29 mouse cellular contexts compared by ENCODE assay signal in the genomic region with DNA sequence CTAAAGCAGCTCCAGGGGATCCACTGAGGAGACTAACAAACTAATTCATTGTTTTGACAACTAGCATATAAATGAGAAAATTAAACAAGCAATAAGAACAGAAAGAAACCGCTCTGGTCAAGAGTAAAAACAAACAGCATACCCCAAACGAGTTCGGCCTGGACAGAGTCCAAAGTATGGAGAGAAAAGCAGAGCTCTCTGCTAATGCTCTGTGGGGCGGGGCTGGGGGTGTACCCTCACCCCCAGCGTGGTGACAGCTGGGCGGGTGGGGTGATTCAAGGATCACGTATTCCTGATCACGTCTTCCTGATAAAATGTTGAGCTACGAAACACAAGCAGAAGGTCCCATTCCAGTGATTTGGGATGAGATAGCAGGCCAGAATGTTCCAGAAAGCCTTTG. TPM values are rescaled to one million over a fixed set of nuclear protein-coding genes. Genes with fewer than 3 reads are reported as not detected.
DNase-seq lines count a peak whose midpoint lies in the region; ATAC-seq and TF ChIP-seq lines count a peak whose summit lies in the region.
"Had no signal": no experiment of that assay in that cellular context is flagged by ENCODE, and none has a peak within 500 bp of the region (broad histone marks: within the 10 kb centered on the region; RNA-seq: fewer than 3 reads in every experiment).

No protein-coding gene starts in this region.

- peak; percentile 69; the same call in 1 of the 2 replicates for ATAC-seq in intestine, embryonic 15.5 days
- ATAC-seq in intestine, postnatal 0 days = no peak
- peak; percentile 83; the same call in 1 of the 2 replicates for ATAC-seq in lung, embryonic 14.5 days (ENCODE audit: insufficient read depth)
- no peak for ATAC-seq in lung, postnatal 0 days
- peak; percentile 78; the same call in 1 of the 2 replicates for ATAC-seq in intestine, embryonic 16.5 days
- ATAC-seq: forebrain, embryonic 13.5 days; forebrain, embryonic 16.5 days; Patski had no signal

- H3K9ac ChIP-seq in intestine, embryonic 15.5 days = no peak overlapping the region
- H3K9ac ChIP-seq in intestine, postnatal 0 days (ENCODE audit: low read depth, low read length) = no peak overlapping the region
- no peak overlapping the region for H3K9ac ChIP-seq in lung, embryonic 14.5 days
- H3K9ac ChIP-seq in lung, postnatal 0 days (replicated peaks; ENCODE audit: low read depth) = no peak overlapping the region
- H3K9ac ChIP-seq in intestine, embryonic 16.5 days (ENCODE audit: low read depth, low read length) = no peak overlapping the region
- H3K9ac ChIP-seq: embryonic facial prominence, embryonic 13.5 days; forebrain, embryonic 13.5 days; heart, embryonic 13.5 days; hindbrain, embryonic 14.5 days had no signal

- no peak overlapping the region for H3K4me3 ChIP-seq in intestine, embryonic 15.5 days (replicated peaks)
- no peak overlapping the region for H3K4me3 ChIP-seq in intestine, postnatal 0 days (ENCODE audit: low read depth, low read length)
- no peak overlapping the region for H3K4me3 ChIP-seq in lung, embryonic 14.5 days (ENCODE audit: low read depth, low read length)
- no peak overlapping the region for H3K4me3 ChIP-seq in lung, postnatal 0 days (ENCODE audit: low read depth, low read length)
- no peak overlapping the region for H3K4me3 ChIP-seq in intestine, embryonic 16.5 days (ENCODE audit: low read length)
- H3K4me3 ChIP-seq: embryonic facial prominence, embryonic 13.5 days; forebrain, embryonic 10.5 days; forebrain, embryonic 13.5 days; heart, adult 2 months; heart, embryonic 10.5 days; heart, embryonic 13.5 days had no signal

- H3K4me1 ChIP-seq in intestine, embryonic 15.5 days (replicated peaks) = 0 out of 2 replicates have a peak, but pooled peaks cover 3% of the 10 kb centered on the region
- H3K4me1 ChIP-seq in intestine, postnatal 0 days (replicated peaks; ENCODE audit: control insufficient read depth, insufficient read depth, low read length) = no peaks in the 10 kb centered on the region
- no peaks in the 10 kb centered on the region; the same call in 1 of the 2 replicates for H3K4me1 ChIP-seq in lung, embryonic 14.5 days (ENCODE audit: insufficient read depth)
- H3K4me1 ChIP-seq in lung, postnatal 0 days (ENCODE audit: insufficient read depth, low read depth, low read length) = no peaks in the 10 kb centered on the region
- 0 out of 2 replicates have a peak, but pooled peaks cover 4% of the 10 kb centered on the region for H3K4me1 ChIP-seq in intestine, embryonic 16.5 days (ENCODE audit: control insufficient read depth, insufficient read depth, low read length)
- H3K4me1 ChIP-seq: embryonic facial prominence, embryonic 13.5 days; heart, embryonic 13.5 days had no signal

- WGBS in intestine, embryonic 15.5 days = 23% methylated on average over 9 of the region's 9 CpGs
- 11% methylated on average over 9 of the region's 9 CpGs for WGBS in intestine, postnatal 0 days
- 21% methylated on average over 9 of the region's 9 CpGs for WGBS in lung, embryonic 14.5 days
- 25% methylated on average over 9 of the region's 9 CpGs for WGBS in lung, postnatal 0 days
- 28% methylated on average over 9 of the region's 9 CpGs for WGBS in intestine, embryonic 16.5 days

- H3K36me3 ChIP-seq in intestine, embryonic 15.5 days = no peaks in the 10 kb centered on the region
- no peaks in the 10 kb centered on the region for H3K36me3 ChIP-seq in intestine, postnatal 0 days (ENCODE audit: control insufficient read depth, insufficient read depth)
- H3K36me3 ChIP-seq in lung, embryonic 14.5 days (ENCODE audit: insufficient read depth) = no peaks in the 10 kb centered on the region
- H3K36me3 ChIP-seq in lung, postnatal 0 days (ENCODE audit: insufficient read depth, low read length) = no peaks in the 10 kb centered on the region
- H3K36me3 ChIP-seq in intestine, embryonic 16.5 days (ENCODE audit: control insufficient read depth, insufficient read depth, low read length) = no peaks in the 10 kb centered on the region
- H3K36me3 ChIP-seq: embryonic facial prominence, embryonic 13.5 days; forebrain, embryonic 10.5 days; G1E; heart, embryonic 10.5 days; heart, embryonic 13.5 days had no signal

- DNase-seq in lung, embryonic 14.5 days = peak; percentile 82
- DNase-seq in lung, postnatal 14 days = no peak
- peak; percentile 26 for DNase-seq in lung, postnatal 0 days (ENCODE audit: low spot score)
- no peak for DNase-seq in lung, adult 18-20 months
- DNase-seq in yolk sac, embryonic 10.5 days (ENCODE audit: low spot score) = no peak
- DNase-seq: adrenal gland, postnatal 14 days; B cell, adult 2 months; cerebellum, adult 11 months; cerebellum, adult 2 months; cerebellum, adult 9-11 months; cerebellum, postnatal 25 days; gastrocnemius, postnatal 10 days; gastrocnemius, postnatal 36 days; heart, adult 2 months; heart, postnatal 14 days; heart, postnatal 4 days had no signal

- TF ChIP-seq EP300 in lung, postnatal 0 days (IDR thresholded peaks at IDR 0.05) = no peak

- H3K4me2 ChIP-seq in intestine, embryonic 15.5 days (replicated peaks) = no peak overlapping the region
- H3K4me2 ChIP-seq in intestine, postnatal 0 days (replicated peaks; ENCODE audit: low read depth) = no peak overlapping the region; the same call in 1 of the 2 replicates
- peak overlapping the region; percentile 21; the same call in 1 of the 2 replicates for H3K4me2 ChIP-seq in lung, embryonic 14.5 days
- no peak overlapping the region for H3K4me2 ChIP-seq in lung, postnatal 0 days (replicated peaks; ENCODE audit: low read depth, low read length)
- H3K4me2 ChIP-seq in intestine, embryonic 16.5 days (ENCODE audit: low read depth, low read length) = no peak overlapping the region
- H3K4me2 ChIP-seq: embryonic facial prominence, embryonic 13.5 days; forebrain, embryonic 13.5 days; heart, embryonic 13.5 days; hindbrain, embryonic 14.5 days had no signal

- no peak for TF ChIP-seq CTCF in intestine, postnatal 0 days (IDR thresholded peaks at IDR 0.05; ENCODE audit: low read depth)
- TF ChIP-seq CTCF in lung, embryonic 14.5 days (IDR thresholded peaks at IDR 0.05; ENCODE audit: low read depth) = no peak
- TF ChIP-seq CTCF in lung, postnatal 0 days (IDR thresholded peaks at IDR 0.05) = no peak

- H3K27ac ChIP-seq in intestine, embryonic 15.5 days = no peak overlapping the region
- no peak overlapping the region for H3K27ac ChIP-seq in intestine, postnatal 0 days (ENCODE audit: low read depth, low read length)
- no peak overlapping the region for H3K27ac ChIP-seq in lung, embryonic 14.5 days (ENCODE audit: low read depth)
- H3K27ac ChIP-seq in lung, postnatal 0 days (ENCODE audit: low read length) = no peak overlapping the region
- H3K27ac ChIP-seq in intestine, embryonic 16.5 days (ENCODE audit: low read length) = no peak overlapping the region
- H3K27ac ChIP-seq: embryonic facial prominence, embryonic 13.5 days; forebrain, embryonic 10.5 days; forebrain, embryonic 13.5 days; heart, adult 2 months; heart, embryonic 10.5 days; heart, embryonic 13.5 days; hindbrain, embryonic 14.5 days had no signal

- H3K9me3 ChIP-seq in intestine, embryonic 15.5 days = no peaks in the 10 kb centered on the region
- no peaks in the 10 kb centered on the region for H3K9me3 ChIP-seq in intestine, postnatal 0 days (ENCODE audit: control insufficient read depth)
- no peaks in the 10 kb centered on the region for H3K9me3 ChIP-seq in lung, embryonic 14.5 days (ENCODE audit: low read depth, low read length)
- no peaks in the 10 kb centered on the region for H3K9me3 ChIP-seq in lung, postnatal 0 days (ENCODE audit: low read length)
- no peaks in the 10 kb centered on the region for H3K9me3 ChIP-seq in intestine, embryonic 16.5 days (ENCODE audit: control insufficient read depth, low read length)
- H3K9me3 ChIP-seq: embryonic facial prominence, embryonic 13.5 days; forebrain, embryonic 10.5 days; forebrain, embryonic 13.5 days; G1E; heart, embryonic 10.5 days; heart, embryonic 13.5 days had no signal

- H3K27me3 ChIP-seq in intestine, embryonic 15.5 days (replicated peaks) = no peaks in the 10 kb centered on the region
- H3K27me3 ChIP-seq in intestine, postnatal 0 days (replicated peaks; ENCODE audit: control insufficient read depth, insufficient read depth, low read length) = no peaks in the 10 kb centered on the region
- no peaks in the 10 kb centered on the region for H3K27me3 ChIP-seq in lung, embryonic 14.5 days (ENCODE audit: insufficient read depth, low read length)
- H3K27me3 ChIP-seq in lung, postnatal 0 days (replicated peaks; ENCODE audit: insufficient read depth, low read length) = no peaks in the 10 kb centered on the region
- H3K27me3 ChIP-seq in intestine, embryonic 16.5 days (replicated peaks; ENCODE audit: control insufficient read depth, insufficient read depth, low read length) = no peaks in the 10 kb centered on the region
- H3K27me3 ChIP-seq: CH12.LX; embryonic facial prominence, embryonic 13.5 days; forebrain, embryonic 13.5 days had no signal

RNA-seq across cellular contexts. Expression of a gene that starts 9.5 kb away (rescaled TPM):
- polyA plus RNA-seq in intestine, embryonic 15.5 days (2015; fragmentation: Nextera tagmentation; extraction: Ambion mirVana) = 1.4 and 1.6 TPM in 2 replicates
- 2.6 and 2.7 TPM in 2 replicates for polyA plus RNA-seq in intestine, postnatal 0 days (2015; fragmentation: Nextera tagmentation; extraction: Ambion mirVana)
- not detected in 2 replicates for polyA plus RNA-seq in lung, embryonic 14.5 days (2014; fragmentation: Nextera tagmentation; extraction: Ambion mirVana)
- polyA plus RNA-seq in lung, postnatal 0 days (2015; fragmentation: Nextera tagmentation; extraction: Ambion mirVana) = 0.07 and 0.08 TPM in 2 replicates
- 1.2 and 1.4 TPM in 2 replicates for polyA plus RNA-seq in intestine, embryonic 16.5 days (2015; fragmentation: Nextera tagmentation; extraction: Ambion mirVana)
- polyA plus RNA-seq: G1E, Patski had no signal

Comparison
In these comparisons a context has a peak if more than half of its experiments do, and no peak if none do; other contexts are left out.
1. ATAC-seq: peak in intestine, embryonic 15.5 days (single experiment), lung, embryonic 14.5 days (single experiment) and intestine, embryonic 16.5 days (single experiment); none in intestine, postnatal 0 days (single experiment) and lung, postnatal 0 days (single experiment).
2. DNase-seq: peak in lung, embryonic 14.5 days (single experiment) and lung, postnatal 0 days (single experiment); none in lung, postnatal 14 days (single experiment), lung, adult 18-20 months (0 of 2) and yolk sac, embryonic 10.5 days (single experiment).